Mouse (Mus musculus) liver, embryonic 14.5 days (tissue): Measurements from ENCODE around the gene Mpdu1. TPM values are rescaled to one million over a fixed set of nuclear protein-coding genes. Genes with fewer than 3 reads are reported as not detected.

Source experiments
- ATAC-seq: fragments of 200-750 bp; cut with Nextera tagmentation; 2 replicates; pipeline ENCODE4 v1.8.0; 2017; ENCODE audit warnings: moderate number of reproducible peaks, mild to moderate bottlenecking, moderate library complexity; ENCODE audit not compliant: insufficient read depth
- DNase-seq, 3 experiments: peaks; one replicate each; pipeline ENCODE4 v3.0.0-alpha.2; 2012 to 2013; ENCODE audit warnings: low read depth in 3 of 3, low spot score in 3 of 3
- H3K27ac ChIP-seq: fragments of 300-500 bp; sonication (generic); 2 replicates; pipeline ENCODE4 v1.5.1; 2014; ENCODE audit warnings: moderate library complexity, mild to moderate bottlenecking, control low read depth, inconsistent platforms
- H3K27me3 ChIP-seq: fragments of 300-500 bp; sonication (generic); 2 replicates; pipeline ENCODE4 v1.6.1; 2014; ENCODE audit warnings: mild to moderate bottlenecking, low read length, moderate library complexity; ENCODE audit not compliant: control insufficient read depth, insufficient read depth
- H3K36me3 ChIP-seq: fragments of 300-500 bp; sonication (generic); replicated peaks from 2 replicates; pipeline ENCODE4 v1.6.1; 2014; ENCODE audit warnings: low read depth; ENCODE audit not compliant: control insufficient read depth, insufficient read depth
- H3K4me1 ChIP-seq, 2 experiments: fragments of 200-500 bp in 1 of 2; fragments of 300-500 bp in 1 of 2; sonication (generic) in 1 of 2; replicated peaks; 2 replicates each; pipeline ENCODE4 v1.6.1; 2012 to 2014; ENCODE audit warnings: antibody characterized with exemption in 1 of 2, inconsistent platforms in 1 of 2, low read length in 1 of 2; ENCODE audit not compliant: control insufficient read depth in 2 of 2, insufficient read depth in 2 of 2
- H3K4me2 ChIP-seq: fragments of 300-500 bp; sonication (generic); 2 replicates; pipeline ENCODE4 v1.6.1; 2014; ENCODE audit warnings: low read depth, mild to moderate bottlenecking, control low read depth, moderate library complexity
- H3K4me3 ChIP-seq, 2 experiments: fragments of 200-500 bp in 1 of 2; fragments of 300-500 bp in 1 of 2; sonication (generic) in 1 of 2; 2 replicates each; pipeline ENCODE4 v1.5.1; 2012 to 2014; ENCODE audit warnings: low read depth in 2 of 2, low read length in 2 of 2, mild to moderate bottlenecking in 2 of 2, control low read depth in 1 of 2, inconsistent platforms in 1 of 2, moderate library complexity in 1 of 2; ENCODE audit not compliant: insufficient read depth in 1 of 2
- H3K9ac ChIP-seq: fragments of 300-500 bp; sonication (generic); replicated peaks from 2 replicates; pipeline ENCODE4 v1.6.1; 2014; ENCODE audit warnings: mild to moderate bottlenecking, control low read depth, moderate library complexity
- H3K9me3 ChIP-seq: fragments of 300-500 bp; sonication (generic); 2 replicates; pipeline ENCODE4 v1.6.1; 2016; ENCODE audit warnings: low read length, mixed read lengths; ENCODE audit not compliant: control insufficient read depth
- CTCF ChIP-seq: IDR thresholded peaks from 2 replicates; pipeline ENCODE4 v1.5.1; 2016; ENCODE audit warnings: antibody characterized with exemption, low read depth, control low read depth
- EP300 ChIP-seq: IDR thresholded peaks from 2 replicates; pipeline ENCODE4 v1.6.1; 2016; ENCODE audit warnings: antibody characterized with exemption, low read depth
- WGBS: fragments of 180-500 bp; shearing (Covaris S2); extraction: QIAGEN DNeasy Blood & Tissue Kit; methylation state at CpG from one replicate; pipeline ENCODE4 v1.1.7; 2014; ENCODE audit not compliant: insufficient replicate concordance; 5-methylcytosine and 5-hydroxymethylcytosine counted together
- polyA plus RNA-seq, 2 experiments: library from polyadenylated mRNA; depleted of rRNA in 1 of 2; stranded (reverse) in 1 of 2; unstranded in 1 of 2; fragments of >200 nt; fragmentation: Nextera tagmentation in 1 of 2; extraction: Ambion mirVana in 1 of 2; gene quantifications; 2 replicates each; pipeline versions ENCODE4 v1.2.1 to v1.2.3; 2012 to 2014

Gene Mpdu1
- polyA plus RNA-seq, 2 experiments, result 16.0 to 40.4 TPM

DNA sequence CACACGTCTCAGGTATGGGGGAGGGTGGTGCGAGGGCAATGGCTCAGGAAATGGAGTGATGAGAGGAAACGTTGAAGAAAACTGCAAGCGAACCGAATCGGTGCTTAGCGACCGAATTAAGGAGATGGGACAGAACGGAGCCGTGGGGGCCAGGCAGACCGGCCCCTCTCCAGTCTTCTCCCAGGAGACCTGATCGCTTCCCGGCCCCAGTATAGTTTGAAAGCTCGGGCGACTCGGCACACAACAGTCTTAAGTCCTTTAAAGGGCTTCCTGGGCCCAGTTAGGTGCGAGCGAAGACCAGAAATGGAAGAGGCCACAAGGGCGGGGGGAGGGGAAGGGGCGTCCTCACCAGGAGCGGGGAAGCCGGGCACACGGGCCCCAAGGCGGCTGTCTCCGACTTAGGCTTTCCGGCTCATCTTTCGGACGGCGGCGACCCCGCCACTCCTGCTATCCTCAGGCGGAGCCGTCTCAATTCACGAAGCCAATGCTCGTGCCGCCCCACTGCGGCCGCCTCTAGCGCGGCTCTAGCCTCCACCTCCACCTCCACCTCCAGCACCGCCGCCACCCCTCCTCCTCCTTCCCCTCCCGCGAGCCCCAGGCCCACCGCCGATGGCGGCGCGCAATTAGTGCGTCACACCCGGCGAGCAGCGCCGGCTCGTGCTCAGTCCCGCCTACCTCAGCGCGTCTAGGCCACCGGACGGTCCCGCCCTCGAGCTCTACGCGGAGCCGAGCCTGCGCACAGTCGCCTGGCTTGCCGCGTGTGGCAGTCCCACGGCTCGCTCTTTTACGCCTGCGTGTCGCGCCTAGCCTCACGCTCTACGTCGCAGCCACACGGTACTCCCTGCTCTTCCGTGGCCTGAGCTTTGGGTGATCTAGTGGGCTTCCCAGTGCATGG is 19.1 kb upstream of the Mpdu1 start, which contains the start of gene Senp3:
TSS of gene Senp3 (minus strand) at position 771 of the 895 bp plus-strand sequence.
- peak within 1 kb of the TSS; percentile 80 for H3K9ac ChIP-seq
- H3K36me3 ChIP-seq, result peaks cover 10% of the 10 kb centered on the region
- H3K4me2 ChIP-seq, result peak within 1 kb of the TSS; percentile 93
- H3K4me3 ChIP-seq, result peak within 1 kb of the TSS; percentile 73 to 82
- ATAC-seq (peak; percentile 97), DNase-seq (peak; percentile 86 to 88 (median 88))
- under 1% methylated on average over 75 of the region's 80 CpGs for WGBS
- peaks cover 8 to 18% of the 10 kb centered on the region in 2 experiments; a peak in 3 of 4 replicates for H3K4me1 ChIP-seq
- H3K9me3 ChIP-seq, result no peaks in the 10 kb centered on the region
- H3K27ac ChIP-seq, result peak within 1 kb of the TSS; percentile 88
- no peaks in the 10 kb centered on the region for H3K27me3 ChIP-seq
- TF ChIP-seq EP300 (no peak), CTCF (0 out of 2 replicates have a peak, but pooled peaks have one; percentile 19)

DNA sequence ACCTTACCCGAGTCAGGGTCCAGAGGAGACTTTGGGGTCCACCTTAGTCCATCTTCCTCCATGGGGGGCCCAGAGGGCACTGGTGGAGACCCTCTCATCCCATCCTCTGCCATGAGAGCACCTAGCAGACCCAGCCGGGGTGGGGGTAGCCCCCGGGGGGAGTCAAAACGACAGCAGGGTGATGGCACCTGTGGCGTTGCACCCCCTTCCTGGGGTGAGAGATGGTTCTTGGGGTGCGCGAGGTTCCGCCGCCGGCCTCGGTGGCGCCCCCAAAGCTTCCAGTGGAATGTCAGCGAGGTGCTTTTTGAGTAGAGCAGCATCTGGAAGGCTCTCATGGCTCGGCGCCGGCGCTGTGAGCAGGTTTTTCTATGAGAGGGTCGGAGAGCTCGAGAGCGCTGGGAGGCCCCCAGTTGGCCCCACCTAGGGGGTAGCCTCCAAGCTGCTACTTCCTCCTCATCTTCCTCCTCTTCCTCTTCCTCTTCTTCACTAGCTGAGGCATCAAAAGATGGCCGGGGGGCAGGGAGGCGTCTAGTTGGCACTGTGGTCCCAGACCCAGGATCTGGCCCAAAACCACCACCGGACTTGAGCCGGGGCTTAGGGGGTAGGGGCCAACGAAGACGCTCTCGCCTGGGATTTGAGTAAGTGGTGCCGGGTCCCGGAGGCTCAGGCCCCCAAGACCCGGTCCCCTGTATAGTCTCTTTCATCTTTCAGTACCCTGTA is 17.9 kb upstream of the Mpdu1 start:
- Histone ChIP-seq H3K27ac (no peak overlapping the region), H3K36me3 (peaks cover 22% of the 10 kb centered on the region), H3K4me2 (peak overlapping the region; percentile 93), H3K9me3 (no peaks in the 10 kb centered on the region), H3K4me3 (peak overlapping the region in 1 of 2 experiments; percentile 82; a peak in 2 of 4 replicates), H3K9ac (peak overlapping the region; percentile 80), H3K4me1 (peaks cover 8 to 11% of the 10 kb centered on the region in 2 experiments; a peak in 3 of 4 replicates), H3K27me3 (no peaks in the 10 kb centered on the region)
- ATAC-seq (no peak), DNase-seq (no peak)
- TF ChIP-seq CTCF, result 0 out of 2 replicates have a peak, but pooled peaks have one; percentile 3
- no peak for TF ChIP-seq EP300
- 83% methylated on average over 30 of the region's 30 CpGs for WGBS

DNA sequence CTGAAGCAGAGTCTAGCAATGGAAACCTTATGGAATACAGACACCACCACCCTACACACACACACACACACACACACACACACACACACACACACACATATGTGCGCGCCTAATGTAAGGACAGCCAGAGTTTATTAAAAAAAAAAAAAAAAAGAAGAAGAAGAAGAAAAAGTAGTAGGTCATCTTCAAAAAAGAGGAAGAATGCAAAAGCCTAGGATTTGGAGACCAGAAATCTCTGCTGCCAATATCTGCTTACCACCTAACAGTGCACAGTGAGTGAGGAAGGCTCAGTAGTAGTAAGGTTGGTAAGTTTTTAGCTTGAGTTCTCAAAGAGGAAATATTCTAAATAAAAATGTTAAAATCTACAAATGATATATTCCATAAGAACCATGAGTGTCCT is 16.7 kb upstream of the Mpdu1 start:
- Histone ChIP-seq H3K4me1 (peaks cover 8 to 11% of the 10 kb centered on the region in 2 experiments; a peak in 3 of 4 replicates), H3K4me2 (no peak overlapping the region), H3K27ac (no peak overlapping the region), H3K9me3 (no peaks in the 10 kb centered on the region), H3K9ac (no peak overlapping the region), H3K27me3 (no peaks in the 10 kb centered on the region), H3K36me3 (peaks cover 26% of the 10 kb centered on the region), H3K4me3 (no peak overlapping the region)
- no peak for ATAC-seq
- WGBS, result 88% methylated on average over 2 of the region's 2 CpGs
- no peak for DNase-seq
- TF ChIP-seq EP300, result no peak
- no peak for TF ChIP-seq CTCF

DNA sequence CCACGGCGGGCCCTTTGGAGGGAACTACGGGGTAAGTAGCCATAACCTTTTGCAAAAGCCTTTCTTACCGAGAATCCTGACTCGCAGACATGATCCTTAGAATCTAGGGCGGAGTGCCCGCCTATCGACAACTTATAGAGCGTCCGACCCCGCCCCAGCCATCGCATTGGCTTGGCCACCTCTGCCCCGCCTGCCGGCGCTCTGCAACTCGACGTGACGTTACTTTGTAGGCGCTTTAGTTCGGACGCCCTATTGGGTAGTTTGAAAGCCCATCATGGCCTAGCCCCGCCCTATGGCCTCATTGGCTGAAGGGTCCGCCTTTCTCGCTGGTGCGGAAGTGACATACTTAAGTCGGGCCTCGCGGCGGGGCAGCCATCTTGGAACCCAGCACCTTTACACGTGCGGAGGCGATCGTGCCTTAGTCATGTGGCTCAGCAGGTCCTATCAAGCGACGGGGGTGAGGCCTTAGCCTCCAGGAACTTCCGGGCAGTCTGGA is 9.8 kb upstream of the Mpdu1 start, which contains the start of gene Eif4a1:
TSS of gene Eif4a1 (minus strand) at position 213 of the 496 bp plus-strand sequence.
- TF ChIP-seq EP300 (no peak), CTCF (0 out of 2 replicates have a peak, but pooled peaks have one; percentile 27)
- H3K4me3 ChIP-seq, result peak within 1 kb of the TSS; percentile 77 to 94
- WGBS, result under 1% methylated on average over 36 of the region's 36 CpGs
- peak within 1 kb of the TSS; percentile 99 for H3K9ac ChIP-seq
- H3K9me3 ChIP-seq, result no peaks in the 10 kb centered on the region
- H3K27me3 ChIP-seq, result no peaks in the 10 kb centered on the region
- peaks cover 13 to 17% of the 10 kb centered on the region in 2 experiments for H3K4me1 ChIP-seq
- peak; percentile 100 for DNase-seq
- H3K4me2 ChIP-seq, result peak within 1 kb of the TSS; percentile 97
- peak; percentile 95 for ATAC-seq
- peak within 1 kb of the TSS; percentile 97 for H3K27ac ChIP-seq
- H3K36me3 ChIP-seq, result peaks cover 63% of the 10 kb centered on the region
